Mouse (Mus musculus): ENCODE results near the gene Dyrk1a. TPM values are rescaled to one million over a fixed set of nuclear protein-coding genes. Genes with fewer than 3 reads are reported as not detected.

The Dyrk1a gene
- polyA plus RNA-seq, 1 experiment from 2014 or later = 16.8 TPM

DNA sequence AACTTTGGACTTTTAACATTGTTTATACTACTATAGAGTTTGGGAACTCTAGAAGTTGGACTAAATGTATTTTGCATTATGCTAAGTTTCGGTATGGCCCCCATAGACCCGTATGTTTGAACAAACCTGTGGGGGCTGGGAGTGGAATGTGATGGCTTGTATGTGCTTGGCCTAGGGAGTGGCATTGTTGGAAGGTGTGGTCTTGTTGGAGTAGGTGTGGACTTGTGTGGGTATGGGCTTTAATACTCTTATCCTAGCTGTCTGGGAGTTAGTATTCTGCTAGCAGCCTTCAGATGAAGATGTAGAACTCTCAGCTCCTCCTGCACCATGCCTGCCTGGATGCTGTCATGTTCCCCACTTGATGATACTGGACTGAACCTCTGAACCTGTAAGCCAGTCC, 72.0 kb downstream of the Dyrk1a start:
- 85% methylated on average over 2 of the region's 2 CpGs for WGBS

DNA sequence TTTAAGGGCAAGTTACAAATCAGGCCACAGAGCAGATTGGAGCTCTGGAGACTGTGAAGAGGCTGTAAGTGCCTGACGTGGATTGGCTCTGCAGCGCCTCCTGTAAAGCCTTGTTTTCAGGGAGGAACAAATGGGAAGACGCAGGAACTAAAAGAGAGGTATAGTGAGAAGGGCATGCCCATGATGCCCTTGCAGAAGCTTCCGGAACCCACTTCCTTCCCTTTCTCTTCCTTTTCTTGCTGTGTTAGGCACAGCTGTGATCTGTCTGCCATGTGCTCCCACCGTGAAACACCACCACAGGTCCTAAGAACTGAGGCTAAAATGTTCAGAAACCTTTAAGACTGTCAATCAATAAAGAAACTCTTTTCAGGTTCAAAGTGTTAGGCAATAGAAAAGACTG, 77.3 kb downstream of the Dyrk1a start:
- Histone ChIP-seq H3K4me2 (replicated peaks; ENCODE audit: low read depth, low read length) (no peak overlapping the region), H3K36me3 (ENCODE audit: control insufficient read depth, insufficient read depth, low read length) (no peaks in the 10 kb centered on the region), H3K9ac (replicated peaks; ENCODE audit: low read depth, low read length) (no peak overlapping the region), H3K9me3 (ENCODE audit: control insufficient read depth, low read depth, low read length) (no peaks in the 10 kb centered on the region), H3K4me1 (ENCODE audit: control insufficient read depth, insufficient read depth, low read length) (no peaks in the 10 kb centered on the region; the same call in 1 of the 2 replicates), H3K4me3 (ENCODE audit: low read depth, low read length) (no peak overlapping the region), H3K27ac (ENCODE audit: low read length) (no peak overlapping the region), H3K27me3 (ENCODE audit: control insufficient read depth, insufficient read depth, low read length) (no peaks in the 10 kb centered on the region)
- 63% methylated on average over 5 of the region's 5 CpGs for WGBS
- no peak for ATAC-seq (ENCODE audit: insufficient number of reproducible peaks, insufficient read depth, low FRiP score, low read depth)

More for the DNA sequence above, 72.0 kb downstream of the Dyrk1a start:
- Histone ChIP-seq H3K4me2 (replicated peaks; ENCODE audit: low read depth, low read length) (no peak overlapping the region), H3K4me1 (ENCODE audit: control insufficient read depth, insufficient read depth, low read length) (peaks cover 4% of the 10 kb centered on the region; the same call in 1 of the 2 replicates), H3K27me3 (ENCODE audit: control insufficient read depth, insufficient read depth, low read length) (no peaks in the 10 kb centered on the region), H3K27ac (ENCODE audit: low read length) (no peak overlapping the region), H3K36me3 (ENCODE audit: control insufficient read depth, insufficient read depth, low read length) (no peaks in the 10 kb centered on the region), H3K9me3 (ENCODE audit: control insufficient read depth, low read depth, low read length) (no peaks in the 10 kb centered on the region), H3K4me3 (ENCODE audit: low read depth, low read length) (no peak overlapping the region), H3K9ac (replicated peaks; ENCODE audit: low read depth, low read length) (no peak overlapping the region)
- no peak for ATAC-seq (ENCODE audit: insufficient number of reproducible peaks, insufficient read depth, low FRiP score, low read depth)

DNA sequence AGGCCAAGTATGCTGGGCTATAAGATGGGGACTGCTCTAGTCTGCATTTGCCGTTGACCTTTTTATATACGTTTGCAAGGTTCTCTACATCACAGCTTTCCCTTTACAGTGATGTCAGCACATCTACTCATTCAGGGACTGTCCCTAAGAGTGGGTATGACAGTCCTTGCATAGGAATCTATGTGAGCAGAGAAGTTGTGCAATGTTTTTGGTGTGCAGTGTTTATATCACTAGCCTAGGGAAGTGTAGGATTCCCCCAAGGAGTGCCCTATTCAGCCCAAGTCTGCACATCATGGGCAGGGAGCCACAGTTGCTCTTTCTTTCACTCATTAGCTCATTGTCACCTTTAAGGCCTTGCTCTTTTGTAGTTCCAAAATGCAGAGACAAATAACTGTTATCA, 78.1 kb downstream of the Dyrk1a start:
- Histone ChIP-seq H3K4me3 (ENCODE audit: low read depth, low read length) (no peak overlapping the region), H3K36me3 (ENCODE audit: control insufficient read depth, insufficient read depth, low read length) (no peaks in the 10 kb centered on the region), H3K27me3 (ENCODE audit: control insufficient read depth, insufficient read depth, low read length) (no peaks in the 10 kb centered on the region), H3K9me3 (ENCODE audit: control insufficient read depth, low read depth, low read length) (no peaks in the 10 kb centered on the region), H3K9ac (replicated peaks; ENCODE audit: low read depth, low read length) (no peak overlapping the region), H3K27ac (ENCODE audit: low read length) (no peak overlapping the region), H3K4me1 (ENCODE audit: control insufficient read depth, insufficient read depth, low read length) (no peaks in the 10 kb centered on the region; the same call in 1 of the 2 replicates), H3K4me2 (replicated peaks; ENCODE audit: low read depth, low read length) (no peak overlapping the region)
- 84% methylated on average over 2 of the region's 2 CpGs for WGBS
- ATAC-seq (ENCODE audit: insufficient number of reproducible peaks, insufficient read depth, low FRiP score, low read depth) = no peak

DNA sequence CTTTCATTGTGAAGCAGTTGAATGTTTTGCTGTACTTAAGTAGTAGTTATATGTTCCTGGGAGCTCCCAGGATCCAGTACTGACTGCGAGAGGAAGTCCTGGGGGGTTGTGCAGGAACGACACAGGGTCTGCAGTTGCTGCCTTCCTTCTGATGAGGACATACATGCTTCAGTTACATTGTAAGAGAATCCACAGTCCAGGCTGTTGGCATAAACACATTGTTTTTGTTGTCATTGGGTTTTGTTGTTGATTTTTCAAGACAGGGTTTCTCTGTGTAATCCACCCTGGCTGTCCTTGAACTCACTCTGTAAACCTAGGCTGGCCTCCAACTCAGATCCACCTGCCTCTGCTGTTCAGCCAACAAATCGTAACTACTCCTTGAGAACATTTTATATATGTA, 80.1 kb downstream of the Dyrk1a start:
- H3K36me3 ChIP-seq (ENCODE audit: control insufficient read depth, insufficient read depth, low read length) = no peaks in the 10 kb centered on the region
- H3K9ac ChIP-seq (replicated peaks; ENCODE audit: low read depth, low read length) = no peak overlapping the region
- ATAC-seq (ENCODE audit: insufficient number of reproducible peaks, insufficient read depth, low FRiP score, low read depth) = no peak
- no peak overlapping the region for H3K27ac ChIP-seq (ENCODE audit: low read length)
- 72% methylated on average over 3 of the region's 3 CpGs for WGBS
- H3K9me3 ChIP-seq (ENCODE audit: control insufficient read depth, low read depth, low read length) = no peaks in the 10 kb centered on the region
- no peak overlapping the region for H3K4me3 ChIP-seq (ENCODE audit: low read depth, low read length)
- H3K4me2 ChIP-seq (replicated peaks; ENCODE audit: low read depth, low read length) = no peak overlapping the region
- no peaks in the 10 kb centered on the region; the same call in 1 of the 2 replicates for H3K4me1 ChIP-seq (ENCODE audit: control insufficient read depth, insufficient read depth, low read length)
- H3K27me3 ChIP-seq (ENCODE audit: control insufficient read depth, insufficient read depth, low read length) = no peaks in the 10 kb centered on the region

DNA sequence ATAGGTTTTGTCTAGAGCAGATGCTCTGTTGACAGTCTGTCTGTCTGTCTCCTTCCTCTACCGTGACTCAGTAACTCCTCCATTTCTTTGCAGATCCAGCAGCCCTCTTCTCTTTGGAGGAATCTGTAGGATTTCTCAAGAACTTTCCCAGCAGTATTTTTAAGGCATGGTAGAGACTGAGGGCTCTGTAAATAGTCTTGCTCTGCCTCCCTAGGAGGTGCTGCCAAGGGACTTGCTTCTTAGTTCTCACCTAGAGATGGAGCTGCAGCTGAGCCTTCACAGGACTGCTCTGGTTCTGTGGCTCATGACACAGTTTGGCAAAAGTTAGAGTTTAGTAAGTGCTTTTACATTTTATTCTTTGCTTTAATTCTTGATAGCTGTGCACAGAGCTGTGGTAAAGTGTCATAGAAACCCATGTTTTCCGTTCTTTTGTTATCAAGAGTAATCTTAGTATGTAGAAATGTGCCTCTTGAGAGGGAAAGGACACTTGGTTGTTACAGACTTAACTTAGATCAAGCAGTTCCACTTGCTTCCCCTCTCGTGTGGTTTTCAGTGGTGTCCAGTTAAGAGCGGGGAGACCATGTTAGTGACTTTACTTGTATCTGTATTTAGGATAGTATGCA, 82.4 kb downstream of the Dyrk1a start:
- Histone ChIP-seq H3K4me1 (ENCODE audit: control insufficient read depth, insufficient read depth, low read length) (no peaks in the 10 kb centered on the region), H3K27me3 (ENCODE audit: control insufficient read depth, insufficient read depth, low read length) (no peaks in the 10 kb centered on the region), H3K36me3 (ENCODE audit: control insufficient read depth, insufficient read depth, low read length) (no peaks in the 10 kb centered on the region), H3K9ac (replicated peaks; ENCODE audit: low read depth, low read length) (no peak overlapping the region), H3K27ac (ENCODE audit: low read length) (no peak overlapping the region), H3K4me2 (replicated peaks; ENCODE audit: low read depth, low read length) (no peak overlapping the region), H3K9me3 (ENCODE audit: control insufficient read depth, low read depth, low read length) (no peaks in the 10 kb centered on the region), H3K4me3 (ENCODE audit: low read depth, low read length) (no peak overlapping the region)
- ATAC-seq (ENCODE audit: insufficient number of reproducible peaks, insufficient read depth, low FRiP score, low read depth) = no peak
- 69% methylated on average over 4 of the region's 4 CpGs for WGBS

DNA sequence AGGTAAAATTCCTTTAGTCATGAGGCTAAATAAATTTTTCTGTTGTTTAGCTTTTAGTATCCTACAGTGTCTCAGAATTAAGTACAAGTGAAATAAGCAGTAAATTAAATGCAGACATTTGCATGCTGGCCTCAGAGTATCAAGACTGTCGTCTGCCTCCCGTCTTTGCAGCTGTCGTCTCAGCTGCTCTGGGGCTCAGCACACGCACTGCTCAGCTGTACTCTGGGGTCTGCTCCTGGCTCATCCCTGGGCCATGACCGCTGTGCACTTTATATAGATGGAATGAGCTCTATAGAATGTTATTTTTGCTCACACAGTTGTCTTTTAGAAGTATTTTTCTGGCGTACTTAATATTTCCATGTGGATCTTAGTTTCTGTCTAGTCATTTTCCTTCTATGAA, 85.3 kb downstream of the Dyrk1a start:
- Histone ChIP-seq H3K4me2 (replicated peaks; ENCODE audit: low read depth, low read length) (no peak overlapping the region), H3K27me3 (ENCODE audit: control insufficient read depth, insufficient read depth, low read length) (no peaks in the 10 kb centered on the region), H3K9ac (replicated peaks; ENCODE audit: low read depth, low read length) (no peak overlapping the region), H3K4me1 (ENCODE audit: control insufficient read depth, insufficient read depth, low read length) (no peaks in the 10 kb centered on the region), H3K36me3 (ENCODE audit: control insufficient read depth, insufficient read depth, low read length) (peaks cover 4% of the 10 kb centered on the region), H3K4me3 (ENCODE audit: low read depth, low read length) (no peak overlapping the region), H3K27ac (ENCODE audit: low read length) (no peak overlapping the region), H3K9me3 (ENCODE audit: control insufficient read depth, low read depth, low read length) (no peaks in the 10 kb centered on the region)
- 65% methylated on average over 6 of the region's 6 CpGs for WGBS
- ATAC-seq (ENCODE audit: insufficient number of reproducible peaks, insufficient read depth, low FRiP score, low read depth) = no peak

DNA sequence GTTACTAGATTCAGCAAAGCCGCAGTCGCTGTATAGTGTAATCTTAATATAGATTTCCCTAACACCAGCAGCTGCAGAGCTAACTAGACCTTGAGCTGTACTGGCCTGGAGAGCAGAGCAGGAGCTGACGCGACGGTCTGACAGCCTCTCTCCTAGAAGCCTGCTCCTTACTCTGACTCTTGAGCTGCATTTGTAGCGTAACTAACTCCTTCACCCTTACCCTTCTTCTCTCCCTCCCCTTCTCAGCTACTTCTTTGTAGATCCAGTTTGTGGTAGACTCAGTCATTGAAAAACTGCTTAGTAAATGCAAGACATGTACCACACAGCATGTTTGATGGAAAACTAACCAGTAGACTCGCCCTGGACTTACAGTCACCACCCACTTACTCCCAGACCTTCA, 87.1 kb downstream of the Dyrk1a start:
- H3K36me3 ChIP-seq (ENCODE audit: control insufficient read depth, insufficient read depth, low read length) = peaks cover 10% of the 10 kb centered on the region
- H3K9me3 ChIP-seq (ENCODE audit: control insufficient read depth, low read depth, low read length) = no peaks in the 10 kb centered on the region
- H3K4me1 ChIP-seq (ENCODE audit: control insufficient read depth, insufficient read depth, low read length) = no peaks in the 10 kb centered on the region
- no peak overlapping the region for H3K4me3 ChIP-seq (ENCODE audit: low read depth, low read length)
- WGBS = 70% methylated on average over 7 of the region's 7 CpGs
- H3K4me2 ChIP-seq (replicated peaks; ENCODE audit: low read depth, low read length) = no peak overlapping the region
- H3K27me3 ChIP-seq (ENCODE audit: control insufficient read depth, insufficient read depth, low read length) = no peaks in the 10 kb centered on the region
- H3K27ac ChIP-seq (ENCODE audit: low read length) = no peak overlapping the region
- H3K9ac ChIP-seq (replicated peaks; ENCODE audit: low read depth, low read length) = no peak overlapping the region
- ATAC-seq (ENCODE audit: insufficient number of reproducible peaks, insufficient read depth, low FRiP score, low read depth) = no peak

DNA sequence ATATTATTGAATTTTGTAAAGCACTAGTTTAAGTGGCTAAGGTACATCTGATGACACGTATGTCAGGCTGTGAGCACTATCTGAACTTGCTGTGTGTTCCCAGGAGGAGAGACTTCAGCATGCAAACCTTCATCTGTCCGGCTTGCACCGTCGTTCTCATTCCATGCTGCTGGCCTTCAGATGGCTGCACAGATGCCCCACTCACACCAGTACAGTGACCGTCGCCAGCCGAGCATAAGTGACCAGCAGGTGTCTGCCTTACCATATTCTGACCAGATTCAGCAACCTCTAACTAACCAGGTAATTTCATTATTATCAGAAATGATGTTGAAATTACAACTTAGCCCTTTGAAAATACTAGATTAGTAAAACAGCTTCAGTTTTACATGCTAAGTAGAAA, 89.6 kb downstream of the Dyrk1a start:
- no peak overlapping the region for H3K4me2 ChIP-seq (replicated peaks; ENCODE audit: low read depth, low read length)
- 91% methylated on average over 7 of the region's 7 CpGs for WGBS
- H3K27me3 ChIP-seq (ENCODE audit: control insufficient read depth, insufficient read depth, low read length) = no peaks in the 10 kb centered on the region
- peaks cover 11% of the 10 kb centered on the region for H3K36me3 ChIP-seq (ENCODE audit: control insufficient read depth, insufficient read depth, low read length)
- no peaks in the 10 kb centered on the region for H3K9me3 ChIP-seq (ENCODE audit: control insufficient read depth, low read depth, low read length)
- no peak overlapping the region for H3K27ac ChIP-seq (ENCODE audit: low read length)
- ATAC-seq (ENCODE audit: insufficient number of reproducible peaks, insufficient read depth, low FRiP score, low read depth) = no peak
- no peak overlapping the region for H3K9ac ChIP-seq (replicated peaks; ENCODE audit: low read depth, low read length)
- H3K4me1 ChIP-seq (ENCODE audit: control insufficient read depth, insufficient read depth, low read length) = no peaks in the 10 kb centered on the region
- no peak overlapping the region for H3K4me3 ChIP-seq (ENCODE audit: low read depth, low read length)

DNA sequence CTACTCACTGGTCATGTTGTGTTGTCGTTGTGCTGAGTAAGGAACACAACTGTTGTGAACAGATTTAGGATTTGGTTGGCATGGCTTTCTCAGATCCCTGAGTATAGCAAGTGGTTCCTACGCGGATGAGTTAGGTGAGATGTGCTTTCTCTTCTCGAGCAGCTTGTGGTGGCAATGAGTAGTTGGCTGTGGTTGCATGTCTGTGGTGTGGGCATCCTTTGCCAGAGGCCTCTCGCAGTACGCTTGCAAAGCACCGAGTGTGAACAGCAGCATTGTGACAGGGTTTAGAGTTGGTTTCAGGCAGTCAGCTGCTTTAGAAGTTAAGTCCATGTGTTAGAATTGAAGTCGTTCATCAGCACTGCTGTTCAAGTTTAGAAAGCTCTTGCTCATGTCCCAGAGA, 90.4 kb downstream of the Dyrk1a start:
- Histone ChIP-seq H3K9me3 (ENCODE audit: control insufficient read depth, low read depth, low read length) (no peaks in the 10 kb centered on the region), H3K9ac (replicated peaks; ENCODE audit: low read depth, low read length) (no peak overlapping the region), H3K27ac (ENCODE audit: low read length) (no peak overlapping the region), H3K36me3 (ENCODE audit: control insufficient read depth, insufficient read depth, low read length) (peaks cover 18% of the 10 kb centered on the region), H3K27me3 (ENCODE audit: control insufficient read depth, insufficient read depth, low read length) (no peaks in the 10 kb centered on the region), H3K4me2 (replicated peaks; ENCODE audit: low read depth, low read length) (no peak overlapping the region), H3K4me1 (ENCODE audit: control insufficient read depth, insufficient read depth, low read length) (no peaks in the 10 kb centered on the region), H3K4me3 (ENCODE audit: low read depth, low read length) (no peak overlapping the region)
- no peak for ATAC-seq (ENCODE audit: insufficient number of reproducible peaks, insufficient read depth, low FRiP score, low read depth)
- WGBS = 93% methylated on average over 8 of the region's 8 CpGs
